Mouse (Mus musculus) kidney, embryonic 15.5 days (tissue): ENCODE measurements around the gene Zfp217. TPM values are rescaled to one million over a fixed set of nuclear protein-coding genes. Genes with fewer than 3 reads are reported as not detected.

Experiments used
- ATAC-seq: fragments of 200-750 bp; cut with Nextera tagmentation; replicated peaks from 2 replicates; pipeline ENCODE4 v1.8.0; 2017; ENCODE audit warnings: moderate TSS enrichment; ENCODE audit not compliant: low FRiP score
- H3K27ac ChIP-seq: fragments of 300-500 bp; sonication (generic); 2 replicates; pipeline ENCODE4 v1.5.1; 2015; ENCODE audit warnings: mild to moderate bottlenecking, inconsistent platforms
- H3K27me3 ChIP-seq: fragments of 300-500 bp; sonication (generic); 2 replicates; pipeline ENCODE4 v1.6.1; 2015; ENCODE audit warnings: inconsistent platforms
- H3K36me3 ChIP-seq: fragments of 300-500 bp; sonication (generic); 2 replicates; pipeline ENCODE4 v1.6.1; 2015; ENCODE audit warnings: inconsistent platforms
- H3K4me1 ChIP-seq: fragments of 300-500 bp; sonication (generic); 2 replicates; pipeline ENCODE4 v1.6.1; 2015; ENCODE audit warnings: inconsistent platforms
- H3K4me2 ChIP-seq: fragments of 300-500 bp; sonication (generic); 2 replicates; pipeline ENCODE4 v1.6.1; 2015; ENCODE audit warnings: moderate library complexity, mild to moderate bottlenecking, inconsistent platforms
- H3K4me3 ChIP-seq: fragments of 300-500 bp; sonication (generic); replicated peaks from 2 replicates; pipeline ENCODE4 v1.5.1; 2015; ENCODE audit warnings: mild to moderate bottlenecking, inconsistent platforms
- H3K9ac ChIP-seq: fragments of 300-500 bp; sonication (generic); 2 replicates; pipeline ENCODE4 v1.6.1; 2015; ENCODE audit warnings: mild to moderate bottlenecking, inconsistent platforms
- H3K9me3 ChIP-seq: fragments of 300-500 bp; sonication (generic); replicated peaks from 2 replicates; pipeline ENCODE4 v1.6.1; 2016; ENCODE audit warnings: inconsistent platforms
- WGBS: fragments of 180-500 bp; shearing (Covaris S2); methylation state at CpG from one replicate; pipeline ENCODE4 v1.1.7; 2015; ENCODE audit warnings: mixed read lengths; 5-methylcytosine and 5-hydroxymethylcytosine counted together
- polyA plus RNA-seq: library from polyadenylated mRNA; unstranded; fragments of >200 nt; fragmentation: Nextera tagmentation; extraction: Ambion mirVana; gene quantifications from 2 replicates; pipeline ENCODE4 v1.2.1, GENCODE M21; 2015

Gene Zfp217
- polyA plus RNA-seq, 1 experiment from 2014 or later = 5.0 TPM

GRCm38 (mm10) chr2:170158251-170158650 lies 10.3 kb upstream of the Zfp217 start:
- 20% methylated on average over 5 of the region's 5 CpGs for WGBS
- Histone ChIP-seq H3K4me2 (0 out of 2 replicates have a peak overlapping the region, but pooled peaks have one; percentile 19), H3K27ac (0 out of 2 replicates have a peak overlapping the region, but pooled peaks have one; percentile 41), H3K4me3 (no peak overlapping the region), H3K9me3 (no peaks in the 10 kb centered on the region), H3K36me3 (no peaks in the 10 kb centered on the region), H3K4me1 (peaks cover 49% of the 10 kb centered on the region), H3K9ac (no peak overlapping the region), H3K27me3 (no peaks in the 10 kb centered on the region)
- peak; percentile 68; the same call in 1 of the 2 replicates for ATAC-seq

DNA sequence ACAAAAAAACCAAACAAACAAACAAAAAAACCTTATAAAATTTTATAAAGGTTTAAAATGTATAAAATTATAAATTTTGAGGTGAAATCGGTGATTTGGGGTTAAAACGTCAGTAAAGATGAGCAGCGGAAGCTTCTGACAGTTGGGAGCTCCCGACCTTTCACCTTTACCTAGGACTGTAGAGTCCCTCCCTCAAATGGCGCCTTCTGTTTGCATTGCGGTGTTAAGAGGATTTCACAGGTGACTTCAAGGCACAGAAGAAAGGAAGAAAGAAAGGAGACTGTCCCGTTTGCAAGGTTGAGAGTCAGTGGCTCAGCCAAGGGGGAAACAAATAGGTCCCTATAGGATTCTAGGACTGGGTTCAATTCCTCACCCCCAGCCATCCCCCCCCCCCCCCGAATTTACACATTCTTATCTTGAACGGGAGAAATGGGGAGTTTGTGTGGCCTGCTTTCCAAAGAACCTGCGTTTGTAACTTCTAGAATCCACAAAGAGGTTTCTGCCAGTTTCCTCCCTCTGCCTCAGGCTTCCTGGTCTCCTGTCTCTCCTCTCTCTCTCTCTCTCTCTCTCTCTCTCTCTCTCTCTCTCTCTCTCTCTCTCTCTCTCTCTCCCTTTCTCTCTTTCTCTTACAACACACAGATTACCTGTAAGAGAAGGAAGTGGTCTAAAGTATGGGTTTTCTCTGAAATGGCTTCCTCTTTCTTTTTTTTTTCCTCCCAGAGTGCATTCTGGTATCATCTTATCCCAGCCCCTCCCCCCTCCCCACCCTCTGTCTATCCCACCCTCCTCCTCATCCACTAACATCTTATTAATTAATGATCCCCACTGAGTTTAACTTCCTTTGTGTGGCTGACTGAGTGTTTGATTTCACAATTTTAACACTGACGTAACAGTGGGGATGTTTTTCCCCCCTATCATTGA lies 9.6 kb upstream of the Zfp217 start:
- Histone ChIP-seq H3K4me2 (0 out of 2 replicates have a peak overlapping the region, but pooled peaks have one; percentile 19), H3K9ac (no peak overlapping the region), H3K4me1 (peaks cover 51% of the 10 kb centered on the region), H3K9me3 (no peaks in the 10 kb centered on the region), H3K27ac (no peak overlapping the region), H3K36me3 (no peaks in the 10 kb centered on the region), H3K27me3 (no peaks in the 10 kb centered on the region), H3K4me3 (no peak overlapping the region)
- WGBS = 45% methylated on average over 11 of the region's 11 CpGs
- ATAC-seq = no peak

GRCm38 (mm10) chr2:170155089-170155740 lies 7.3 kb upstream of the Zfp217 start:
- peak; percentile 59; the same call in 1 of the 2 replicates for ATAC-seq

DNA sequence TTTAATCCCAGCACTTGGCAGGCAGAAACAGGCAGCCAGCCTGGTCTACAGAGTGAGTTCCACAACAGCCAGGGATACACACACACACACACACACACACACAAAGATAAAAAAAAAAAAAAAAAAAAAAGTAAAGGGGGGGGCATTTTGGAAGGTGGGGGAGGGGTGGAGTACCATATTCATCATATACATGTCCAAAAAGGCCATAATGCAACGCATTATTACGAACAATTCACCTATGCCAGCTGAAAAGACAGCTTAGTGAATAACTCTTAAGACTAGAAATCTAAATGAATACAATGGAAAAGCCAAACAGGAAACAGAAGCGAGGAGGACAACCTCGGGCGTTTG lies 6.8 kb upstream of the Zfp217 start:
- Histone ChIP-seq H3K27me3 (no peaks in the 10 kb centered on the region), H3K36me3 (no peaks in the 10 kb centered on the region), H3K4me3 (peak overlapping the region; percentile 40), H3K4me2 (peak overlapping the region; percentile 80), H3K9me3 (no peaks in the 10 kb centered on the region), H3K4me1 (peaks cover 45% of the 10 kb centered on the region), H3K27ac (peak overlapping the region; percentile 86), H3K9ac (peak overlapping the region; percentile 31; the same call in 1 of the 2 replicates)
- 11% methylated on average over 5 of the region's 5 CpGs for WGBS
- ATAC-seq = no peak

More at GRCm38 (mm10) chr2:170155089-170155740, 7.3 kb upstream of the Zfp217 start:
- WGBS = 6% methylated on average over 18 of the region's 18 CpGs
- H3K27ac ChIP-seq = peak overlapping the region; percentile 86
- H3K9ac ChIP-seq = peak overlapping the region; percentile 31; the same call in 1 of the 2 replicates
- peak overlapping the region; percentile 80 for H3K4me2 ChIP-seq
- H3K9me3 ChIP-seq = no peaks in the 10 kb centered on the region
- no peaks in the 10 kb centered on the region for H3K27me3 ChIP-seq
- H3K4me3 ChIP-seq = peak overlapping the region; percentile 40
- no peaks in the 10 kb centered on the region for H3K36me3 ChIP-seq
- H3K4me1 ChIP-seq = peaks cover 45% of the 10 kb centered on the region

DNA sequence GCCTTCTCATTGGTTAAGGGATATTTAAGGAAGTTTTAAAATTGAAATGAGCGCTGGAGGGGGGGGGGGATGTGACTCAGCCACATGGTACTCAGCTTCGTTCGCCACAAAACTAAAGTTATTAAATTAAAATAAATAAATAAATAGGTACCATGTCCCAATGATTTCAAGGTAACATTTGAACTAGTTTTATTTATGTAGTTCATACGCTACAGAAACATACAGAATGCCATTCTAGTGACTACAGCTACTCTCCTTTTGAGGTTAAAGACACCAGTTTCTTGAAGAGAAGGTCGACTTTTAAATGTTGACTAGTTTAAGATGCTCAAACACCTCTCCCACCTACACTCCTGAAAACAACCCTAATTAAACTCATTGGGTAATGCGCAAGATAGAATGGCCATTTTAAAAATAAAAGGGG lies 6.4 kb upstream of the Zfp217 start:
- 18% methylated on average over 6 of the region's 6 CpGs for WGBS
- Histone ChIP-seq H3K4me2 (peak overlapping the region; percentile 80), H3K36me3 (no peaks in the 10 kb centered on the region), H3K4me3 (peak overlapping the region; percentile 45), H3K27me3 (no peaks in the 10 kb centered on the region), H3K9me3 (no peaks in the 10 kb centered on the region), H3K4me1 (peaks cover 45% of the 10 kb centered on the region), H3K9ac (no peak overlapping the region), H3K27ac (peak overlapping the region; percentile 86; the same call in 1 of the 2 replicates)
- no peak for ATAC-seq

GRCm38 (mm10) chr2:170153421-170154271 lies 5.7 kb upstream of the Zfp217 start:
- ATAC-seq = no peak

DNA sequence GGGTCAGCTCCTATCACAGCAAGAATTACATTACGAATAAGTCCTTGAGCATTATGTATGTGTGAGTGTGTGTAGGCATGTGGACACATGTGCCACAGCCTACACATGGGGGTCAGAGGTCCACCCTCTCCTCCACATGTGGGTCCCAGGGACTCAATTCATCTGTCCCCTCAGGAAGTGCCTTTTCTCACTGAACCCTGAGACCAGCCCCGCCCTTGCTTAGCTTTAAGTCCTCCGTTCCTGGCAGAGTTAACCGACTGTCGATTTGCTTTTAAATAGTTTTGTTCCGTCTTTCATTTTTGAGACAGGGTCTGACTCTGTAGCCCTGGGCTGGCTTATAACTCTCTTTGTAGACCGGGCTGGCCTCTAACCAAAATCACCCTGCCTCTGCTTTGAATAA lies 5.0 kb upstream of the Zfp217 start:
- H3K27me3 ChIP-seq = no peaks in the 10 kb centered on the region
- no peaks in the 10 kb centered on the region for H3K36me3 ChIP-seq
- ATAC-seq = peak; percentile 36
- peaks cover 42% of the 10 kb centered on the region for H3K4me1 ChIP-seq
- H3K4me2 ChIP-seq = peak overlapping the region; percentile 80
- WGBS = 29% methylated on average over 7 of the region's 7 CpGs
- peak overlapping the region; percentile 45 for H3K4me3 ChIP-seq
- 0 out of 2 replicates have a peak overlapping the region, but pooled peaks have one; percentile 2 for H3K27ac ChIP-seq
- H3K9ac ChIP-seq = peak overlapping the region; percentile 51
- H3K9me3 ChIP-seq = no peaks in the 10 kb centered on the region

More at GRCm38 (mm10) chr2:170153421-170154271, 5.7 kb upstream of the Zfp217 start:
- peak overlapping the region; percentile 52; the same call in 1 of the 2 replicates for H3K27ac ChIP-seq
- no peaks in the 10 kb centered on the region for H3K36me3 ChIP-seq
- peaks cover 47% of the 10 kb centered on the region for H3K4me1 ChIP-seq
- no peaks in the 10 kb centered on the region for H3K27me3 ChIP-seq
- WGBS = 2% methylated on average over 37 of the region's 37 CpGs
- H3K4me2 ChIP-seq = peak overlapping the region; percentile 80
- peak overlapping the region; percentile 45 for H3K4me3 ChIP-seq
- no peaks in the 10 kb centered on the region for H3K9me3 ChIP-seq
- peak overlapping the region; percentile 51 for H3K9ac ChIP-seq

- no peak overlapping the region for H3K27ac ChIP-seq
- H3K4me3 ChIP-seq = no peak overlapping the region
- H3K36me3 ChIP-seq = no peaks in the 10 kb centered on the region
- WGBS = 66% methylated on average over 5 of the region's 5 CpGs
- H3K4me2 ChIP-seq = no peak overlapping the region
- no peaks in the 10 kb centered on the region for H3K9me3 ChIP-seq
- no peak for ATAC-seq
- H3K4me1 ChIP-seq = peaks cover 43% of the 10 kb centered on the region
- no peak overlapping the region for H3K9ac ChIP-seq
- H3K27me3 ChIP-seq = no peaks in the 10 kb centered on the region
Measured at GRCm38 (mm10) chr2:170152036-170152686, 4.3 kb upstream of the Zfp217 start.

DNA sequence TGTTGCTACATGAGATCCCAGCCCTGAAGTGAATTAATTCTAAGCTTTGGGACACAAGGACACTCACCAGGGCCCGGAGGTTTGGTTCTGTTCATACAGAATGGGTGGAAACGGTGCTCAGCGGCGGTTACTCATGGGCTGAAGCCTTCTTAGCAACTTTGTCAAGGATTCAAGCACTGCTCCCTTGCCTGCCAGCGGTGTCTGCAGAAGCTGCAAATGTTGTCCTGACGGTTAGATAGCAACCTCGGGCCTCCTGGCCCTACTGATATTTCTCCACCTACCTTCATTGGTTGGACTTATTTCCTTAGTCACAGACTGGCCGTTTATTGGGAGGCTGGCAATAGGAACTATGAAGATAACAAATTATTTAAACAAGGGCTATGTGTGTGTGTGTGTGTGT lies 3.6 kb upstream of the Zfp217 start:
- peaks cover 43% of the 10 kb centered on the region for H3K4me1 ChIP-seq
- WGBS = 91% methylated on average over 8 of the region's 8 CpGs
- H3K9ac ChIP-seq = no peak overlapping the region
- no peaks in the 10 kb centered on the region for H3K36me3 ChIP-seq
- no peak overlapping the region for H3K4me3 ChIP-seq
- H3K4me2 ChIP-seq = no peak overlapping the region
- ATAC-seq = no peak
- H3K27ac ChIP-seq = no peak overlapping the region
- H3K27me3 ChIP-seq = no peaks in the 10 kb centered on the region
- no peaks in the 10 kb centered on the region for H3K9me3 ChIP-seq

- Histone ChIP-seq H3K9ac (no peak overlapping the region), H3K36me3 (no peaks in the 10 kb centered on the region), H3K4me1 (peaks cover 28% of the 10 kb centered on the region), H3K4me2 (no peak overlapping the region), H3K27ac (no peak overlapping the region; the same call in 1 of the 2 replicates), H3K27me3 (no peaks in the 10 kb centered on the region), H3K9me3 (no peaks in the 10 kb centered on the region), H3K4me3 (no peak overlapping the region)
- WGBS = 68% methylated on average over 7 of the region's 7 CpGs
- ATAC-seq = no peak
Measured at GRCm38 (mm10) chr2:170148828-170149227, 925 bp upstream of the Zfp217 start.

DNA sequence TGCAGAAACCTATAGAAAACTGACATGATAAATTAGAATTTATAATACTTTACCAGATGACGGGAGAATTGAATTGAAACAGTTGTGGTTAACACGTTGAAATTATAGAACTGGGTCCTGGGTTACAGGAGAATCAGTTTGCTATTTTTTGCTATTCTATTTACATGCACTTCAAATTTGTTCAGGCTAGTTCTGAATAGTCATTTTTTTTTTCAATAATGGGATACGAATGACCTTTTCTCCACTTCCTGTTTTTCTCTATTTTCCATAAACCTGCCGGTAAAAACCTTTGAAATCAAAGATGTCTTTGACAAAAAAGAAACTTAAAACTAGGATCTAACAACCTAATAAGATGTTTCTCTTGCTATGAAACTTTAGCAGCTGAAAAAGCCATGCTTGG lies 733 bp downstream of the Zfp217 start:
- Histone ChIP-seq H3K4me3 (no peak overlapping the region), H3K4me1 (peaks cover 15% of the 10 kb centered on the region), H3K4me2 (peak overlapping the region; percentile 21; the same call in 1 of the 2 replicates), H3K36me3 (no peaks in the 10 kb centered on the region), H3K27ac (peak overlapping the region; percentile 54), H3K9me3 (no peaks in the 10 kb centered on the region), H3K27me3 (no peaks in the 10 kb centered on the region), H3K9ac (no peak overlapping the region)
- ATAC-seq = no peak
- WGBS = 63% methylated on average over 4 of the region's 4 CpGs
